ENCODE assay signal across 25 mouse cellular contexts in the genomic region with DNA sequence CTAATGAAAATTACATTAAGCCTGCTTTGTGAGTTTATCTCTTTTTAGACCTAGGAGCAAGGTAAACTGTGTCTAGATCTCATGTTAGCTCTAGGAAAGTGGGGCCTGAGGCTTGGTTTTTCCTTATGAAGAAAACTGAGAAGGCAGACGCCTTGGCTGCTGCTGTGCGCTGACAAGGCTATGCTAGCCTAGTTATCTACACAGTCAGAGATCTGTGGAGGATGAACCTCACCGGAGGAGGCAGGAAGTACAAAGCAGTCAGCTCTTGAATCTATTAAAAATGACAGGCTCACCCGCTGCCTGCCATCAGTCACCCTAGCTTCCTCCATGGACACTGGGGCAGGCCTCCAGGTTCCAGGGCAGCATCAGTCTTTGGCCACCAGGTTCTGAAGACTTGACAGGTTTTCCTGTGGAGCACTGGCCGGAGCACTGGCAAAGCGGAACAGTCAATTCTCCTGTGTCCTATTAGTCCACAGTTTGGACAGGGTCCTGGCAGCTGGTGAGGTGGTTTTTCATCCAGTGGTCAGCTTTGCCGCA. TPM values are rescaled to one million over a fixed set of nuclear protein-coding genes. Genes with fewer than 3 reads are reported as not detected.
DNase-seq lines count a peak whose midpoint lies in the region; ATAC-seq and TF ChIP-seq lines count a peak whose summit lies in the region.
"Had no signal": no experiment of that assay in that cellular context is flagged by ENCODE, and none has a peak within 500 bp of the region (broad histone marks: within the 10 kb centered on the region; RNA-seq: fewer than 3 reads in every experiment).

No protein-coding gene starts in this region.

- TF ChIP-seq CTCF in MEL (IDR thresholded peaks at IDR 0.05 in 2 of 3, conservative IDR thresholded peaks at IDR 0.05 in 1 of 3; ENCODE audit: control insufficient read depth in 1 of 3, insufficient read depth in 1 of 3, low read depth in 2 of 3, low read length in 3 of 3, poor library complexity in 1 of 3, severe bottlenecking in 1 of 3), result no peak

- 60% methylated on average over 7 of the region's 7 CpGs for WGBS in kidney, embryonic 14.5 days
- 83% methylated on average over 7 of the region's 7 CpGs for WGBS in neural tube, embryonic 15.5 days

- no peak overlapping the region for H3K4me2 ChIP-seq in kidney, embryonic 14.5 days (replicated peaks; ENCODE audit: low read depth, low read length)
- H3K4me2 ChIP-seq in neural tube, embryonic 15.5 days, result no peak overlapping the region
- H3K4me2 ChIP-seq: embryonic facial prominence, embryonic 12.5 days; forebrain, embryonic 15.5 days; heart, embryonic 11.5 days; heart, embryonic 15.5 days; hindbrain, embryonic 14.5 days had no signal

- H3K9me3 ChIP-seq in kidney, embryonic 14.5 days (ENCODE audit: control insufficient read depth, low read length), result no peaks in the 10 kb centered on the region
- H3K9me3 ChIP-seq in MEL (replicated peaks; ENCODE audit: insufficient read depth, low read length), result no peaks in the 10 kb centered on the region
- no peaks in the 10 kb centered on the region for H3K9me3 ChIP-seq in neural tube, embryonic 15.5 days (replicated peaks)
- H3K9me3 ChIP-seq: embryonic facial prominence, embryonic 12.5 days; forebrain, embryonic 15.5 days; heart, embryonic 15.5 days; hindbrain, embryonic 10.5 days had no signal

- TF ChIP-seq POLR2A in MEL (IDR thresholded peaks at IDR 0.05; ENCODE audit: control insufficient read depth in 1 of 2, insufficient read depth in 1 of 2, low read depth in 1 of 2, low read length in 2 of 2, poor library complexity in 1 of 2), result no peak

- H3K4me3 ChIP-seq in kidney, embryonic 14.5 days (ENCODE audit: low read length), result no peak overlapping the region
- peak overlapping the region in 1 of 2 experiments; percentile 30; a peak in 2 of 4 replicates for H3K4me3 ChIP-seq in MEL (ENCODE audit: control insufficient read depth in 1 of 2, insufficient read depth in 1 of 2, low read depth in 2 of 2, low read length in 2 of 2)
- H3K4me3 ChIP-seq in neural tube, embryonic 15.5 days (replicated peaks), result no peak overlapping the region
- H3K4me3 ChIP-seq: embryonic facial prominence, embryonic 12.5 days; forebrain, embryonic 15.5 days; heart, embryonic 15.5 days; hindbrain, embryonic 10.5 days had no signal

- H3K27me3 ChIP-seq in kidney, embryonic 14.5 days (ENCODE audit: control insufficient read depth, insufficient read depth, low read length), result peaks cover 29% of the 10 kb centered on the region
- peaks cover 0 to 11% of the 10 kb centered on the region in 2 experiments; a peak in 2 of 4 replicates for H3K27me3 ChIP-seq in MEL (ENCODE audit: control insufficient read depth in 1 of 2, insufficient read depth in 2 of 2, low read length in 2 of 2)
- H3K27me3 ChIP-seq in neural tube, embryonic 15.5 days (replicated peaks), result peaks cover 31% of the 10 kb centered on the region

- peak; percentile 36 to 55 for DNase-seq in cerebellum, postnatal 10 days
- DNase-seq in cerebellum, adult 9-10 months, result no peak
- DNase-seq in kidney, adult 9 months, result peak; percentile 10
- DNase-seq in MEL (ENCODE audit: low read depth, low spot score), result peak; percentile 89
- peak; percentile 4 for DNase-seq in kidney, postnatal 36 days
- DNase-seq in gastrocnemius, adult 18-20 months (ENCODE audit: low spot score), result no peak
- DNase-seq: adrenal gland, adult 8-10 months; adrenal gland, postnatal 36 days; B cell, adult 2 months; cerebellum, adult 2 months; gastrocnemius, postnatal 10 days; heart, adult 18-20 months; heart, postnatal 14 days had no signal

- no peak overlapping the region for H3K27ac ChIP-seq in kidney, embryonic 14.5 days (ENCODE audit: low read depth, low read length)
- H3K27ac ChIP-seq in MEL (ENCODE audit: control insufficient read depth, low read depth, low read length), result no peak overlapping the region
- no peak overlapping the region for H3K27ac ChIP-seq in neural tube, embryonic 15.5 days (replicated peaks)
- H3K27ac ChIP-seq: embryonic facial prominence, embryonic 12.5 days; forebrain, embryonic 15.5 days; heart, embryonic 15.5 days; hindbrain, embryonic 10.5 days; hindbrain, embryonic 14.5 days had no signal

- no peak for ATAC-seq in kidney, embryonic 14.5 days (ENCODE audit: low FRiP score, low TSS enrichment)
- ATAC-seq in neural tube, embryonic 15.5 days (ENCODE audit: low FRiP score), result no peak
- ATAC-seq: forebrain, embryonic 15.5 days had no signal

- H3K9ac ChIP-seq in kidney, embryonic 14.5 days (ENCODE audit: low read depth, low read length), result no peak overlapping the region
- H3K9ac ChIP-seq in MEL (ENCODE audit: control insufficient read depth, low read depth, low read length, poor library complexity, severe bottlenecking), result peak overlapping the region; percentile 7; the same call in 1 of the 2 replicates
- H3K9ac ChIP-seq in neural tube, embryonic 15.5 days (replicated peaks), result no peak overlapping the region
- H3K9ac ChIP-seq: embryonic facial prominence, embryonic 12.5 days; forebrain, embryonic 15.5 days; heart, embryonic 15.5 days; hindbrain, embryonic 14.5 days had no signal

- peak; percentile 54 to 55; a peak in 3 of 4 replicates for TF ChIP-seq EP300 in MEL (IDR thresholded peaks at IDR 0.05; ENCODE audit: low read depth in 1 of 2, low read length in 2 of 2)

- H3K79me2 ChIP-seq in MEL (ENCODE audit: control insufficient read depth, insufficient read depth, low read length, poor library complexity), result no peaks in the 10 kb centered on the region

- no peak for TF ChIP-seq RAD21 in MEL (IDR thresholded peaks at IDR 0.05; ENCODE audit: low read depth, low read length)

- no peaks in the 10 kb centered on the region for H3K36me3 ChIP-seq in kidney, embryonic 14.5 days (ENCODE audit: control insufficient read depth, insufficient read depth, low read length)
- H3K36me3 ChIP-seq in MEL (ENCODE audit: control insufficient read depth in 1 of 2, insufficient read depth in 2 of 2, low read length in 2 of 2), result peaks cover 0 to 15% of the 10 kb centered on the region in 2 experiments; a peak in 2 of 4 replicates
- no peaks in the 10 kb centered on the region for H3K36me3 ChIP-seq in neural tube, embryonic 15.5 days
- H3K36me3 ChIP-seq: embryonic facial prominence, embryonic 12.5 days; forebrain, embryonic 15.5 days; heart, embryonic 15.5 days; hindbrain, embryonic 10.5 days had no signal

- H3K4me1 ChIP-seq in kidney, embryonic 14.5 days (ENCODE audit: control insufficient read depth, insufficient read depth, low read length), result 0 out of 2 replicates have a peak, but pooled peaks cover 2% of the 10 kb centered on the region
- H3K4me1 ChIP-seq in MEL (ENCODE audit: control insufficient read depth in 1 of 2, insufficient read depth in 2 of 2, low read length in 2 of 2), result peaks cover 6 to 18% of the 10 kb centered on the region in 2 experiments
- peaks cover 12% of the 10 kb centered on the region for H3K4me1 ChIP-seq in neural tube, embryonic 15.5 days

TF ChIP-seq in MEL, 35 proteins besides CTCF, POLR2A, EP300 and RAD21 (continues in another document):
- TF ChIP-seq ZNF384 (IDR thresholded peaks at IDR 0.05; ENCODE audit: low read depth, low read length), result no peak
- TF ChIP-seq BHLHE40 (IDR thresholded peaks at IDR 0.05; ENCODE audit: borderline replicate concordance, low read depth, low read length), result no peak
- no peak for TF ChIP-seq NRF1 (IDR thresholded peaks at IDR 0.05; ENCODE audit: insufficient read depth, low read depth, low read length, poor library complexity, severe bottlenecking)
- no peak for TF ChIP-seq ETS1 (IDR thresholded peaks at IDR 0.05; ENCODE audit: low read depth, low read length)
- TF ChIP-seq CHD1 (IDR thresholded peaks at IDR 0.05; ENCODE audit: low read depth, low read length), result no peak
- TF ChIP-seq GATA1 (IDR thresholded peaks at IDR 0.05; ENCODE audit: low read depth, low read length), result peak; percentile 75
- no peak for TF ChIP-seq UBTF (IDR thresholded peaks at IDR 0.05; ENCODE audit: borderline replicate concordance, insufficient read depth, low read depth, low read length)
- no peak for TF ChIP-seq GABPA (IDR thresholded peaks at IDR 0.05; ENCODE audit: low read depth, low read length)
- TF ChIP-seq MEF2A (IDR thresholded peaks at IDR 0.05; ENCODE audit: extremely low read depth, insufficient replicate concordance, low read depth, low read length, poor library complexity, severe bottlenecking), result no peak
- no peak for TF ChIP-seq JUND (IDR thresholded peaks at IDR 0.05; ENCODE audit: low read depth, low read length)
- TF ChIP-seq MAZ (IDR thresholded peaks at IDR 0.05; ENCODE audit: low read depth, low read length), result no peak
- peak; percentile 27; the same call in 1 of the 2 replicates for TF ChIP-seq SMC3 (IDR thresholded peaks at IDR 0.05; ENCODE audit: low read depth, low read length)
- no peak for TF ChIP-seq MYC (IDR thresholded peaks at IDR 0.05; ENCODE audit: low read depth, low read length)
- no peak for TF ChIP-seq HCFC1 (IDR thresholded peaks at IDR 0.05; ENCODE audit: low read depth, low read length)
- no peak for TF ChIP-seq ZMIZ1 (IDR thresholded peaks at IDR 0.05; ENCODE audit: low read depth, low read length)
- no peak for TF ChIP-seq SIN3A (IDR thresholded peaks at IDR 0.05; ENCODE audit: low read length)
- no peak for TF ChIP-seq KAT2A (conservative IDR thresholded peaks at IDR 0.05; ENCODE audit: low read depth, low read length)
- no peak for TF ChIP-seq MAFK (IDR thresholded peaks at IDR 0.05; ENCODE audit: borderline replicate concordance, low read depth, low read length)
- no peak for TF ChIP-seq ZKSCAN1 (IDR thresholded peaks at IDR 0.05; ENCODE audit: low read depth, low read length)
- TF ChIP-seq POLR2AphosphoS5 (IDR thresholded peaks at IDR 0.05; ENCODE audit: borderline replicate concordance, low read depth, low read length), result no peak
- TF ChIP-seq POLR2AphosphoS2 (IDR thresholded peaks at IDR 0.05; ENCODE audit: low read length), result no peak

RNA-seq across cellular contexts. Expression of a gene that starts 1.8 kb away (rescaled TPM):
- 0.37 and 0.46 TPM in 2 replicates for polyA plus RNA-seq in kidney, embryonic 14.5 days (2014; fragmentation: Nextera tagmentation; extraction: Ambion mirVana)
- total RNA-seq in MEL (2012; rRNA removed), result 0.04 TPM in 1 of 2 replicates, not detected in the other
- polyA plus RNA-seq in MEL (2012; ENCODE audit: insufficient read depth in 1 of 2, insufficient read length in 2 of 2, low read depth in 1 of 2, low replicate concordance in 2 of 2, missing spikeins in 1 of 2), result not detected
- 1.1 and 4.4 TPM in 2 replicates for polyA plus RNA-seq in neural tube, embryonic 15.5 days (2015; fragmentation: Nextera tagmentation; extraction: Ambion mirVana)
- total RNA-seq in gastrocnemius, adult 18-20 months (2021), result not detected
- total RNA-seq: adrenal gland, postnatal 36 days; CH12.LX; heart, adult 18-20 months had no signal
- polyA plus RNA-seq: heart, embryonic 11.5 days had no signal

RNA-seq across cellular contexts. Expression of a gene that starts 45.5 kb away (rescaled TPM):
- polyA plus RNA-seq in kidney, embryonic 14.5 days (2014; fragmentation: Nextera tagmentation; extraction: Ambion mirVana), result 0.16 and 0.53 TPM in 2 replicates
- total RNA-seq in MEL (2012; rRNA removed), result not detected in 2 replicates
- polyA plus RNA-seq in MEL (2012; ENCODE audit: insufficient read depth in 1 of 2, insufficient read length in 2 of 2, low read depth in 1 of 2, low replicate concordance in 2 of 2, missing spikeins in 1 of 2), result not detected
- polyA plus RNA-seq in neural tube, embryonic 15.5 days (2015; fragmentation: Nextera tagmentation; extraction: Ambion mirVana), result 1.9 TPM in 1 of 2 replicates, not detected in the other
- total RNA-seq in gastrocnemius, adult 18-20 months (2021), result not detected
- total RNA-seq: adrenal gland, adult 8-10 months; adrenal gland, postnatal 36 days; CH12.LX; gastrocnemius, postnatal 10 days; gastrocnemius, postnatal 4 days had no signal
- polyA plus RNA-seq: cerebellum, adult 2 months; cortical plate, adult 2 months; forebrain, embryonic 11.5 days; forebrain, embryonic 15.5 days; heart, embryonic 11.5 days; hindbrain, embryonic 10.5 days; hindbrain, embryonic 14.5 days had no signal

Comparison
In these comparisons a context has a peak if more than half of its experiments do, and no peak if none do; other contexts are left out.
1. DNase-seq: peak in cerebellum, postnatal 10 days (2 of 2), kidney, adult 9 months (single experiment), MEL (single experiment) and kidney, postnatal 36 days (2 of 2); none in cerebellum, adult 9-10 months (single experiment) and gastrocnemius, adult 18-20 months (single experiment).